Mouse (Mus musculus) thymus, postnatal 25 days (tissue): ENCODE results near the gene Bicd2.
A peak's percentile ranks its signal among the peaks of the same experiment; 100 is the strongest.

Source experiments
- DNase-seq: peaks from one replicate; pipeline ENCODE4 v3.0.0; 2022

The Bicd2 gene

GRCm38 (mm10) chr13:49326246-49327206, 14.9 kb upstream of the Bicd2 start:
- DNase-seq: peak; percentile 67

GRCm38 (mm10) chr13:49328101-49328500, 13.3 kb upstream of the Bicd2 start:
- no peak for DNase-seq

- no peak for DNase-seq
Measured at GRCm38 (mm10) chr13:49333250-49333649, 8.1 kb upstream of the Bicd2 start.

- no peak for DNase-seq
Measured at GRCm38 (mm10) chr13:49335077-49335982, 6.1 kb upstream of the Bicd2 start.

- DNase-seq: no peak
Measured at GRCm38 (mm10) chr13:49338893-49339546, 2.4 kb upstream of the Bicd2 start.

- no peak for DNase-seq
Measured at GRCm38 (mm10) chr13:49341831-49342722, 692 bp downstream of the Bicd2 start.

GRCm38 (mm10) chr13:49342723-49343100, 1.3 kb downstream of the Bicd2 start:
- DNase-seq: no peak

- no peak for DNase-seq
Measured at GRCm38 (mm10) chr13:49344567-49344966, 3.2 kb downstream of the Bicd2 start.

- DNase-seq: no peak
Measured at GRCm38 (mm10) chr13:49345476-49345875, 4.1 kb downstream of the Bicd2 start.

- no peak for DNase-seq
Measured at GRCm38 (mm10) chr13:49348522-49348921, 7.1 kb downstream of the Bicd2 start.

- DNase-seq: peak; percentile 39
Measured at GRCm38 (mm10) chr13:49349335-49349734, 8.0 kb downstream of the Bicd2 start.

GRCm38 (mm10) chr13:49349836-49350505, 8.6 kb downstream of the Bicd2 start:
- DNase-seq: no peak

- DNase-seq: no peak
Measured at GRCm38 (mm10) chr13:49352581-49353159, 11.3 kb downstream of the Bicd2 start.

GRCm38 (mm10) chr13:49353422-49353821, 12.0 kb downstream of the Bicd2 start:
- no peak for DNase-seq

- no peak for DNase-seq
Measured at GRCm38 (mm10) chr13:49353991-49354507, 12.7 kb downstream of the Bicd2 start.

GRCm38 (mm10) chr13:49355461-49356061, 14.2 kb downstream of the Bicd2 start:
- DNase-seq: no peak

- DNase-seq: no peak
Measured at GRCm38 (mm10) chr13:49356090-49356489, 14.7 kb downstream of the Bicd2 start.

GRCm38 (mm10) chr13:49357367-49358026, 16.1 kb downstream of the Bicd2 start:
- DNase-seq: no peak

- no peak for DNase-seq
Measured at GRCm38 (mm10) chr13:49358184-49358583, 16.8 kb downstream of the Bicd2 start.
